Mouse (Mus musculus) regulatory T cell (primary cell): Measurements from ENCODE around the gene Sugp2.
"Not testable (repeated sequence)": the region's sequence is repeated elsewhere in the genome, so short reads cannot be mapped to it uniquely, and the experiment has no call there.

Source experiments
- in situ Hi-C: fragments of 300-600 bp; cut with MboI, MseI; formaldehyde crosslinking; loops from one replicate; pipeline ENCODE4 v1.15.1; 2025; ENCODE audit warnings: high pct_unique_total_duplicates

Gene Sugp2

GRCm38 (mm10) chr8:70234080-70234780 lies at the start of gene Sugp2, which contains the start of gene Armc6:
Gene Sugp2, plus strand, starts transcription at chr8:70234226.
Gene Armc6, minus strand, starts transcription at chr8:70234466.
- in situ Hi-C loops, result loop anchor here (10.0 kb wide), 1 partner anchor 1981 kb away; the partner anchor contains the start of genes Cib3, Fam32a and Gm11034

- in situ Hi-C loops, result no loop called here
Measured at GRCm38 (mm10) chr8:70188707-70189106, 45.3 kb upstream of the Sugp2 start.

- in situ Hi-C loops, result no loop called here
Measured at GRCm38 (mm10) chr8:70193238-70193637, 40.8 kb upstream of the Sugp2 start.

GRCm38 (mm10) chr8:70194191-70194590 lies 39.8 kb upstream of the Sugp2 start:
- in situ Hi-C loops, result no loop called here

GRCm38 (mm10) chr8:70195762-70196161 lies 38.3 kb upstream of the Sugp2 start:
- in situ Hi-C loops, result no loop called here

- in situ Hi-C loops, result no loop called here
Measured at GRCm38 (mm10) chr8:70197603-70198002, 36.4 kb upstream of the Sugp2 start.

- in situ Hi-C loops, result no loop called here
Measured at GRCm38 (mm10) chr8:70200098-70200681, 33.8 kb upstream of the Sugp2 start.

- in situ Hi-C loops, result no loop called here
Measured at GRCm38 (mm10) chr8:70201417-70201816, 32.6 kb upstream of the Sugp2 start.

- in situ Hi-C loops, result no loop called here
Measured at GRCm38 (mm10) chr8:70203072-70203471, 31.0 kb upstream of the Sugp2 start.

GRCm38 (mm10) chr8:70204757-70205156 lies 29.3 kb upstream of the Sugp2 start:
- in situ Hi-C loops, result no loop called here

GRCm38 (mm10) chr8:70208130-70208529 lies 25.9 kb upstream of the Sugp2 start:
- in situ Hi-C loops, result no loop called here

GRCm38 (mm10) chr8:70210538-70210937 lies 23.5 kb upstream of the Sugp2 start:
- in situ Hi-C loops, result no loop called here

GRCm38 (mm10) chr8:70211275-70211674 lies 22.8 kb upstream of the Sugp2 start:
- in situ Hi-C loops, result no loop called here

- in situ Hi-C loops, result no loop called here
Measured at GRCm38 (mm10) chr8:70211726-70212111, 22.3 kb upstream of the Sugp2 start.

- in situ Hi-C loops, result no loop called here
Measured at GRCm38 (mm10) chr8:70212112-70213055, 21.6 kb upstream of the Sugp2 start, which contains the start of gene Slc25a42. Gene Slc25a42, minus strand, starts transcription at chr8:70212305.

- in situ Hi-C loops, result no loop called here
Measured at GRCm38 (mm10) chr8:70214411-70214810, 19.6 kb upstream of the Sugp2 start.

GRCm38 (mm10) chr8:70215092-70215491 lies 18.9 kb upstream of the Sugp2 start:
- in situ Hi-C loops, result no loop called here

GRCm38 (mm10) chr8:70216161-70216560 lies 17.9 kb upstream of the Sugp2 start:
- in situ Hi-C loops, result not testable (repeated sequence)

GRCm38 (mm10) chr8:70216566-70216965 lies 17.5 kb upstream of the Sugp2 start:
- in situ Hi-C loops, result no loop called here

- in situ Hi-C loops, result no loop called here
Measured at GRCm38 (mm10) chr8:70217441-70217840, 16.6 kb upstream of the Sugp2 start.

- in situ Hi-C loops, result no loop called here
Measured at GRCm38 (mm10) chr8:70219107-70219684, 14.8 kb upstream of the Sugp2 start.
